Mouse (Mus musculus) ES-Bruce4 (cell line): ENCODE results near the gene Garem2. TPM values are rescaled to one million over a fixed set of nuclear protein-coding genes. Genes with fewer than 3 reads are reported as not detected.

Experiments used
- H3K27ac ChIP-seq: 2 replicates; pipeline ENCODE4 v1.5.1; 2012; ENCODE audit warnings: low read length, inconsistent platforms; ENCODE audit not compliant: insufficient read depth
- H3K27me3 ChIP-seq: 2 replicates; pipeline ENCODE4 v1.6.1; 2012; ENCODE audit warnings: mild to moderate bottlenecking, low read length, inconsistent platforms; ENCODE audit not compliant: control insufficient read depth, poor library complexity, insufficient read depth, severe bottlenecking
- H3K36me3 ChIP-seq: 2 replicates; pipeline ENCODE4 v1.6.1; 2012; ENCODE audit warnings: inconsistent platforms, mild to moderate bottlenecking, low read length, moderate library complexity; ENCODE audit not compliant: control insufficient read depth, poor library complexity, insufficient read depth, severe bottlenecking
- H3K4me1 ChIP-seq: one replicate; pipeline ENCODE4 v1.8.1; 2011; ENCODE audit warnings: low read length; ENCODE audit not compliant: control insufficient read depth, insufficient read depth
- H3K4me3 ChIP-seq: 2 replicates; pipeline ENCODE4 v1.5.1; 2011; ENCODE audit warnings: low read depth, mild to moderate bottlenecking, low read length
- H3K9ac ChIP-seq: 2 replicates; pipeline ENCODE4 v1.6.1; 2012; ENCODE audit warnings: low read depth, mild to moderate bottlenecking, inconsistent platforms; ENCODE audit not compliant: poor library complexity, severe bottlenecking
- H3K9me3 ChIP-seq: replicated peaks from 2 replicates; pipeline ENCODE4 v1.6.1; 2012; ENCODE audit warnings: mild to moderate bottlenecking, low read length, inconsistent platforms; ENCODE audit not compliant: control insufficient read depth, poor library complexity, insufficient read depth, severe bottlenecking
- CTCF ChIP-seq: IDR thresholded peaks from one replicate; pipeline ENCODE4 v1.8.1; 2011; ENCODE audit warnings: low read depth, low read length
- EP300 ChIP-seq: IDR thresholded peaks from 2 replicates; pipeline ENCODE4 v1.6.1; 2011; ENCODE audit warnings: low read depth, low read length; ENCODE audit not compliant: insufficient read depth
- POLR2A ChIP-seq: IDR thresholded peaks from one replicate; pipeline ENCODE4 v1.8.1; 2011; ENCODE audit warnings: low read length; ENCODE audit not compliant: insufficient read depth
- polyA plus RNA-seq: library from polyadenylated mRNA; stranded (reverse); fragments of >200 nt; gene quantifications from 2 replicates; pipeline ENCODE4 v1.2.4, GENCODE M21; 2011; ENCODE audit warnings: low read depth; ENCODE audit not compliant: missing spikeins, insufficient read depth, insufficient read length

Gene Garem2
- polyA plus RNA-seq, 1 experiment = 0.67 TPM

GRCm38 (mm10) chr5:30104339-30104738 lies 622 bp upstream of the Garem2 start:
- H3K27me3 ChIP-seq = peaks cover 10% of the 10 kb centered on the region
- H3K9me3 ChIP-seq = no peaks in the 10 kb centered on the region
- H3K36me3 ChIP-seq = no peaks in the 10 kb centered on the region
- H3K27ac ChIP-seq = no peak overlapping the region
- TF ChIP-seq POLR2A = no peak
- 0 out of 2 replicates have a peak, but pooled peaks have one; percentile 36 for TF ChIP-seq EP300
- peak; percentile 98 for TF ChIP-seq CTCF
- no peak overlapping the region for H3K4me3 ChIP-seq
- 0 out of 2 replicates have a peak overlapping the region, but pooled peaks have one; percentile 42 for H3K9ac ChIP-seq
- H3K4me1 ChIP-seq = peaks cover 2% of the 10 kb centered on the region

- Histone ChIP-seq H3K4me3 (peak within 1 kb of the TSS; percentile 75), H3K36me3 (no peaks in the 10 kb centered on the region), H3K27me3 (peaks cover 10% of the 10 kb centered on the region), H3K27ac (no peak within 1 kb of the TSS), H3K9me3 (no peaks in the 10 kb centered on the region), H3K9ac (peak within 1 kb of the TSS; percentile 42), H3K4me1 (peaks cover 2% of the 10 kb centered on the region)
- TF ChIP-seq POLR2A = no peak
- no peak for TF ChIP-seq EP300
- TF ChIP-seq CTCF = no peak
Observed at GRCm38 (mm10) chr5:30105668-30106300, 823 bp downstream of the Garem2 start, which contains the start of gene 3110082J24Rik. 3110082J24Rik (minus strand) TSS chr5:30106086.

GRCm38 (mm10) chr5:30106756-30107155 lies 1.8 kb downstream of the Garem2 start:
- Histone ChIP-seq H3K9me3 (no peaks in the 10 kb centered on the region), H3K9ac (no peak overlapping the region), H3K36me3 (no peaks in the 10 kb centered on the region), H3K4me1 (peaks cover 2% of the 10 kb centered on the region), H3K4me3 (no peak overlapping the region), H3K27ac (no peak overlapping the region), H3K27me3 (peaks cover 10% of the 10 kb centered on the region)
- TF ChIP-seq EP300 = no peak
- no peak for TF ChIP-seq POLR2A
- TF ChIP-seq CTCF = no peak

- no peak overlapping the region for H3K9ac ChIP-seq
- H3K36me3 ChIP-seq = no peaks in the 10 kb centered on the region
- H3K4me1 ChIP-seq = peaks cover 2% of the 10 kb centered on the region
- no peak overlapping the region for H3K27ac ChIP-seq
- H3K4me3 ChIP-seq = no peak overlapping the region
- TF ChIP-seq CTCF = no peak
- no peak for TF ChIP-seq EP300
- TF ChIP-seq POLR2A = no peak
- peaks cover 10% of the 10 kb centered on the region for H3K27me3 ChIP-seq
- H3K9me3 ChIP-seq = no peaks in the 10 kb centered on the region
Observed at GRCm38 (mm10) chr5:30107186-30107585, 2.2 kb downstream of the Garem2 start.

- H3K4me1 ChIP-seq = peaks cover 2% of the 10 kb centered on the region
- TF ChIP-seq CTCF = no peak
- TF ChIP-seq EP300 = no peak
- TF ChIP-seq POLR2A = no peak
Observed at GRCm38 (mm10) chr5:30107611-30108041, 2.7 kb downstream of the Garem2 start.

GRCm38 (mm10) chr5:30108233-30108632 lies 3.3 kb downstream of the Garem2 start:
- H3K27ac ChIP-seq = no peak overlapping the region
- TF ChIP-seq POLR2A (no peak), CTCF (no peak), EP300 (no peak)
- H3K4me1 ChIP-seq = peaks cover 2% of the 10 kb centered on the region
- H3K36me3 ChIP-seq = no peaks in the 10 kb centered on the region
- peaks cover 10% of the 10 kb centered on the region for H3K27me3 ChIP-seq
- H3K9ac ChIP-seq = no peak overlapping the region
- no peaks in the 10 kb centered on the region for H3K9me3 ChIP-seq
- no peak overlapping the region for H3K4me3 ChIP-seq

More at GRCm38 (mm10) chr5:30107611-30108041, 2.7 kb downstream of the Garem2 start:
- no peaks in the 10 kb centered on the region for H3K36me3 ChIP-seq
- no peak overlapping the region for H3K27ac ChIP-seq
- no peaks in the 10 kb centered on the region for H3K9me3 ChIP-seq
- H3K27me3 ChIP-seq = peaks cover 10% of the 10 kb centered on the region
- H3K9ac ChIP-seq = no peak overlapping the region
- H3K4me3 ChIP-seq = no peak overlapping the region

- Histone ChIP-seq H3K36me3 (no peaks in the 10 kb centered on the region), H3K27ac (no peak overlapping the region), H3K27me3 (peaks cover 10% of the 10 kb centered on the region), H3K4me3 (no peak overlapping the region), H3K4me1 (peaks cover 2% of the 10 kb centered on the region), H3K9me3 (no peaks in the 10 kb centered on the region), H3K9ac (no peak overlapping the region)
- TF ChIP-seq EP300 = no peak
- TF ChIP-seq CTCF = no peak
- no peak for TF ChIP-seq POLR2A
Observed at GRCm38 (mm10) chr5:30109899-30110298, 4.9 kb downstream of the Garem2 start.
